Mouse (Mus musculus): ENCODE results near the gene Casp8. TPM values are rescaled to one million over a fixed set of nuclear protein-coding genes. Genes with fewer than 3 reads are reported as not detected.
"Not testable (repeated sequence)": the region's sequence is repeated elsewhere in the genome, so short reads cannot be mapped to it uniquely, and the experiment has no call there.

Casp8 gene
- total and polyA plus RNA-seq, 3 experiments = 36.2 to 59.3 (median 53.3) TPM

DNA sequence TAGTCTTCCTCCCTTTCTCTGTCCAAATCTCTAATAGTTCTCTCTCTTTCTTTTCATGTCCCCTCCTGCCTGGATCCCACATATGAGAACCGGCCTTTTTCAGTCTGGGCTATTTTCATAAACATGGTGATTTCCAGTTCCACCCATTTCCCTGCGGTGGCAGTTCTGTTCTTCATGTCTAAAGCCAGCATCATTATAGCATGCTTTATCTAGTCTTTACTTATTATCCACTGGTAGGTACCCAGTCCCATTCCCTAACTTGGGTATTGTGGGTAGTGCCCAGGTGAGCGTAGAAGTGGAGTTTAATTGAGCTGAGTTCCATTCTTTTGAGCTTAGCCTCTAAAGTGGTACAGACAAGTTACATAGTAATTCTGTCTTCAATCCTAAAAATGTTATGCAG is 35.7 kb upstream of the Casp8 start:
- Histone ChIP-seq H3K36me3 (replicated peaks in 1 of 2; ENCODE audit: control insufficient read depth in 1 of 2, insufficient read depth in 1 of 2, low read length in 1 of 2) (peaks cover 48 to 56% of the 10 kb centered on the region in 2 experiments), H3K4me2 (ENCODE audit: insufficient read depth, low read depth, poor library complexity, severe bottlenecking) (no peak overlapping the region), H3K9me3 (replicated peaks; ENCODE audit: low read length) (no peaks in the 10 kb centered on the region), H3K9ac (ENCODE audit: insufficient read depth, low read depth) (no peak overlapping the region), H3K79me2 (replicated peaks; ENCODE audit: control insufficient read depth, extremely low read depth, insufficient read depth, poor library complexity, severe bottlenecking) (no peaks in the 10 kb centered on the region), H3K27me3 (replicated peaks) (no peaks in the 10 kb centered on the region), H3K4me3 (replicated peaks in 1 of 3; ENCODE audit: low read depth in 2 of 3, low read length in 2 of 3, poor library complexity in 1 of 3) (no peak overlapping the region), H3K4me1 (ENCODE audit: control insufficient read depth in 1 of 2, insufficient read depth in 2 of 2) (peaks cover 0 to 11% of the 10 kb centered on the region in 2 experiments; a peak in 2 of 4 replicates), H3K27ac (ENCODE audit: insufficient read depth, low read depth) (no peak overlapping the region)
- TF ChIP-seq ELF1 (IDR thresholded peaks at IDR 0.05; ENCODE audit: low read depth, low read length) (no peak), KAT2A (IDR thresholded peaks at IDR 0.05; ENCODE audit: insufficient replicate concordance, low read length) (no peak), POLR2AphosphoS2 (IDR thresholded peaks at IDR 0.05; ENCODE audit: low read depth, low read length) (peak; percentile 57; the same call in 1 of the 2 replicates)
- in situ Hi-C loops (cut with MboI; ENCODE audit: low pct_ligation_motif_present, low pct_unique_long_range_greater_than_20kb, low sequenced_read_pairs) = loop anchor here (25.0 kb wide), 1 partner anchor 378 kb away; no protein-coding TSS in a partner anchor
- dilution Hi-C loops (cut with MboI; ENCODE audit: extremely low pct_ligation_motif_present, extremely low pct_unique_long_range_greater_than_20kb, low sequenced_read_pairs) = no loop called here
- no peak for DNase-seq (ENCODE audit: extremely low read depth)

DNA sequence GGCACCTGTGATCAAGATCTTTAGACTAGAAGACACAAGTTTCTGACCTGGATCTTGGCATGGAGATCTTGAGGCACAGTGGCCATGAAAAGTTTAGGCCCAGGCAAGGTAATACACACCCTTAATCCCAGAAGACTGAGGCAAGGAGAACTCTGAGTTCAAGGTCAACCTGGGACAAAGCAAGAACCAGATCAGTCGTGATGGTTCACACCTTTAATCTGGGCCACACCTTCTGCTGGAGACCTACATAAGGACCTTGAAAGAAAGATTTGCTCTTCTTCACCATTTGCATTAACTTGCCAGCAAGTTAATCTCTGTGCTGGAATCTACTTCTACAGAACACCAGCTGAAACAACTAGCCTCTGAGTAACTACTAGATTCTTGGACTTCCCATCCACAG is 34.6 kb upstream of the Casp8 start:
- Histone ChIP-seq H3K79me2 (replicated peaks; ENCODE audit: control insufficient read depth, extremely low read depth, insufficient read depth, poor library complexity, severe bottlenecking) (no peaks in the 10 kb centered on the region), H3K9me3 (replicated peaks; ENCODE audit: low read length) (no peaks in the 10 kb centered on the region), H3K36me3 (replicated peaks in 1 of 2; ENCODE audit: control insufficient read depth in 1 of 2, insufficient read depth in 1 of 2, low read length in 1 of 2) (peaks cover 39 to 46% of the 10 kb centered on the region in 2 experiments), H3K27ac (ENCODE audit: insufficient read depth, low read depth) (no peak overlapping the region), H3K4me1 (ENCODE audit: control insufficient read depth in 1 of 2, insufficient read depth in 2 of 2) (peaks cover 0 to 11% of the 10 kb centered on the region in 2 experiments; a peak in 2 of 4 replicates), H3K4me2 (ENCODE audit: insufficient read depth, low read depth, poor library complexity, severe bottlenecking) (no peak overlapping the region), H3K27me3 (replicated peaks) (no peaks in the 10 kb centered on the region), H3K4me3 (replicated peaks in 1 of 3; ENCODE audit: low read depth in 2 of 3, low read length in 2 of 3, poor library complexity in 1 of 3) (no peak overlapping the region), H3K9ac (ENCODE audit: insufficient read depth, low read depth) (no peak overlapping the region)
- no peak for DNase-seq (ENCODE audit: extremely low read depth)
- in situ Hi-C loops (cut with MboI; ENCODE audit: low pct_ligation_motif_present, low pct_unique_long_range_greater_than_20kb, low sequenced_read_pairs) (loop anchor here (10.0 to 25.0 kb wide), 2 partner anchors 134 to 377 kb away; no protein-coding TSS in a partner anchor), dilution Hi-C loops (cut with MboI; ENCODE audit: extremely low pct_ligation_motif_present, extremely low pct_unique_long_range_greater_than_20kb, low sequenced_read_pairs) (no loop called here)
- TF ChIP-seq CHD2 (IDR thresholded peaks at IDR 0.05; ENCODE audit: low read length) (no peak), RCOR1 (conservative IDR thresholded peaks at IDR 0.05; ENCODE audit: low read depth, low read length) (no peak), RAD21 (IDR thresholded peaks at IDR 0.05; ENCODE audit: low read depth, low read length) (no peak), NELFE (IDR thresholded peaks at IDR 0.05; ENCODE audit: low read depth, low read length) (no peak), USF2 (conservative IDR thresholded peaks at IDR 0.05; ENCODE audit: low read depth, low read length) (no peak), CHD1 (IDR thresholded peaks at IDR 0.05; ENCODE audit: low read depth, low read length) (no peak), MXI1 (IDR thresholded peaks at IDR 0.05; ENCODE audit: low read depth, low read length) (no peak)

DNA sequence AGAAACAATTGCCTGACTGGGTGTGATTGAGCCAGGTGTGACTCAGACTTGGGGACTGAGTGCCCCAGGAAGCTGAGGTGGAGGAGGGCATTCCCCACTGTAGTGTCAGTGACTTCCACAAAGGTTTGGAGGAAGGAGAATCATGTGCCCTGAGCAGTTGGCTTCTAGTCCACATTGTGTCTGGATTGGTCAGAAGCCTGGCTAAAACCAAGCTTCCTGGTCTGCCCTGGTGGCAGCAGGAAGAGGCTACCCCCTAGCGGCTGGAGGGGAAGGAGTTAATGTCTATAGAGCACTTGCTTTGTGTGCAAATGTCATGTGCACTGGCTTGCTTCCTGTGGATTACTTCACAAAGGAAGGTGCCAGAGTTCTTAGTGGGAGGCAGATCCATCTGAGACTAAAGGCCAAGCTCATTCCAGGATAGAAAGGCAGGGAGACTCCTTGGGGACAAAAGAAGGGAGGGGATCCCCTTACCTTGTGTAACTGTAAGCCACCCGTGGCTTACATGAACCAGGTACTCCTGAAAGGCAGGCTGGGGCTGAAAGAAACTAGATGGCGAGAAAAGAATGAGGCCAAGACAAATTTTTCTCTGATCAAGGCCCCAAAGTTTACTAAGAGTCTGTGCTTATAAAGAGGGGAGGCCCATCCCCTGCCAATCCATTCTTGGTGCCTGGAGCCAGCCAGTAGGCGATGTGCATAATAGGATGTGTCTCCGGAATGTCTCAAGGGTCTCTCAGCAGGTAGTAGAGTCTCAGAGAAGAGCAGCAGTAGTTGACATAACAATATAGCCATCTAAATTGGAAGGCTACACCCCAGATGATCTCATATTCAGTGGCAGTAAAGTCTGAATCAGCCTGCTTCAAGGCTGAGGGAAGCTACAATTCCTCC is 33.5 kb upstream of the Casp8 start:
- H3K4me3 ChIP-seq (replicated peaks in 1 of 3; ENCODE audit: low read depth in 2 of 3, low read length in 2 of 3, poor library complexity in 1 of 3); H3K4me2 ChIP-seq (ENCODE audit: insufficient read depth, low read depth, poor library complexity, severe bottlenecking); H3K9me3 ChIP-seq (replicated peaks; ENCODE audit: low read length); H3K9ac ChIP-seq (ENCODE audit: insufficient read depth, low read depth); H3K79me2 ChIP-seq (replicated peaks; ENCODE audit: control insufficient read depth, extremely low read depth, insufficient read depth, poor library complexity, severe bottlenecking); dilution Hi-C loops (cut with MboI; ENCODE audit: extremely low pct_ligation_motif_present, extremely low pct_unique_long_range_greater_than_20kb, low sequenced_read_pairs); H3K27ac ChIP-seq (ENCODE audit: insufficient read depth, low read depth); H3K27me3 ChIP-seq (replicated peaks): not testable (repeated sequence)
- peaks cover 0 to 11% of the 10 kb centered on the region in 2 experiments; a peak in 2 of 4 replicates for H3K4me1 ChIP-seq (ENCODE audit: control insufficient read depth in 1 of 2, insufficient read depth in 2 of 2)
- TF ChIP-seq RAD21 (IDR thresholded peaks at IDR 0.05; ENCODE audit: low read depth, low read length) = peak; percentile 68
- TF ChIP-seq ELF1 (IDR thresholded peaks at IDR 0.05; ENCODE audit: low read depth, low read length) = peak; percentile 80
- TF ChIP-seq CTCF (conservative IDR thresholded peaks at IDR 0.05 in 1 of 2, IDR thresholded peaks at IDR 0.05 in 1 of 2; ENCODE audit: low read depth in 2 of 2, low read length in 2 of 2) = peak; percentile 25 to 70; a peak in 3 of 4 replicates
- peak; percentile 59 for TF ChIP-seq SMC3 (IDR thresholded peaks at IDR 0.05; ENCODE audit: low read depth, low read length)
- H3K36me3 ChIP-seq (replicated peaks in 1 of 2; ENCODE audit: control insufficient read depth in 1 of 2, insufficient read depth in 1 of 2, low read length in 1 of 2) = peaks cover 30 to 37% of the 10 kb centered on the region in 2 experiments
- in situ Hi-C loops (cut with MboI; ENCODE audit: low pct_ligation_motif_present, low pct_unique_long_range_greater_than_20kb, low sequenced_read_pairs) = loop anchor here (10.0 to 25.0 kb wide), 2 partner anchors 133 to 376 kb away; no protein-coding TSS in a partner anchor
- DNase-seq (ENCODE audit: extremely low read depth) = peak; percentile 63
